Mouse (Mus musculus): Measurements from ENCODE around the gene Ass1. TPM values are rescaled to one million over a fixed set of nuclear protein-coding genes. Genes with fewer than 3 reads are reported as not detected.
"Not testable (repeated sequence)": the region's sequence is repeated elsewhere in the genome, so short reads cannot be mapped to it uniquely, and the experiment has no call there.

Ass1 gene
- polyA plus RNA-seq, 1 experiment: 168 TPM

- Histone ChIP-seq H3K9ac (ENCODE audit: low read depth, poor library complexity, severe bottlenecking) (no peak overlapping the region), H3K4me1 (ENCODE audit: control insufficient read depth, insufficient read depth, low read length) (no peaks in the 10 kb centered on the region), H3K36me3 (ENCODE audit: control insufficient read depth, insufficient read depth, low read length, poor library complexity, severe bottlenecking) (no peaks in the 10 kb centered on the region), H3K27ac (ENCODE audit: insufficient read depth, low read length) (no peak overlapping the region), H3K9me3 (replicated peaks; ENCODE audit: control insufficient read depth, insufficient read depth, low read length, poor library complexity, severe bottlenecking) (no peaks in the 10 kb centered on the region), H3K4me3 (ENCODE audit: low read depth, low read length) (no peak overlapping the region), H3K27me3 (ENCODE audit: control insufficient read depth, insufficient read depth, low read length, poor library complexity, severe bottlenecking) (no peaks in the 10 kb centered on the region)
- TF ChIP-seq POLR2A (IDR thresholded peaks at IDR 0.05; ENCODE audit: insufficient read depth, low read length) (no peak), EP300 (IDR thresholded peaks at IDR 0.05; ENCODE audit: insufficient read depth, low read depth, low read length) (no peak), CTCF (IDR thresholded peaks at IDR 0.05; ENCODE audit: low read depth, low read length) (no peak)
These were observed 67.0 kb downstream of the Ass1 start for GRCm38 (mm10) chr2:31537054-31537453.

GRCm38 (mm10) chr2:31538745-31539144 lies 68.7 kb downstream of the Ass1 start:
- TF ChIP-seq CTCF (IDR thresholded peaks at IDR 0.05; ENCODE audit: low read depth, low read length): no peak
- no peak for TF ChIP-seq EP300 (IDR thresholded peaks at IDR 0.05; ENCODE audit: insufficient read depth, low read depth, low read length)
- TF ChIP-seq POLR2A (IDR thresholded peaks at IDR 0.05; ENCODE audit: insufficient read depth, low read length): no peak
- no peaks in the 10 kb centered on the region for H3K4me1 ChIP-seq (ENCODE audit: control insufficient read depth, insufficient read depth, low read length)

GRCm38 (mm10) chr2:31541581-31541980 lies 71.6 kb downstream of the Ass1 start:
- TF ChIP-seq EP300 (IDR thresholded peaks at IDR 0.05; ENCODE audit: insufficient read depth, low read depth, low read length) (no peak), POLR2A (IDR thresholded peaks at IDR 0.05; ENCODE audit: insufficient read depth, low read length) (no peak), CTCF (IDR thresholded peaks at IDR 0.05; ENCODE audit: low read depth, low read length) (no peak)
- H3K9me3 ChIP-seq (replicated peaks; ENCODE audit: control insufficient read depth, insufficient read depth, low read length, poor library complexity, severe bottlenecking): no peaks in the 10 kb centered on the region
- H3K9ac ChIP-seq (ENCODE audit: low read depth, poor library complexity, severe bottlenecking): no peak overlapping the region
- H3K4me3 ChIP-seq (ENCODE audit: low read depth, low read length): no peak overlapping the region
- H3K27me3 ChIP-seq (ENCODE audit: control insufficient read depth, insufficient read depth, low read length, poor library complexity, severe bottlenecking): no peaks in the 10 kb centered on the region
- no peak overlapping the region for H3K27ac ChIP-seq (ENCODE audit: insufficient read depth, low read length)
- peaks cover 4% of the 10 kb centered on the region for H3K4me1 ChIP-seq (ENCODE audit: control insufficient read depth, insufficient read depth, low read length)
- H3K36me3 ChIP-seq (ENCODE audit: control insufficient read depth, insufficient read depth, low read length, poor library complexity, severe bottlenecking): no peaks in the 10 kb centered on the region

More at GRCm38 (mm10) chr2:31538745-31539144, 68.7 kb downstream of the Ass1 start:
- Histone ChIP-seq H3K27me3 (ENCODE audit: control insufficient read depth, insufficient read depth, low read length, poor library complexity, severe bottlenecking) (no peaks in the 10 kb centered on the region), H3K36me3 (ENCODE audit: control insufficient read depth, insufficient read depth, low read length, poor library complexity, severe bottlenecking) (no peaks in the 10 kb centered on the region), H3K9ac (ENCODE audit: low read depth, poor library complexity, severe bottlenecking) (no peak overlapping the region), H3K27ac (ENCODE audit: insufficient read depth, low read length) (no peak overlapping the region), H3K4me3 (ENCODE audit: low read depth, low read length) (no peak overlapping the region), H3K9me3 (replicated peaks; ENCODE audit: control insufficient read depth, insufficient read depth, low read length, poor library complexity, severe bottlenecking) (no peaks in the 10 kb centered on the region)

GRCm38 (mm10) chr2:31547726-31548125 lies 77.7 kb downstream of the Ass1 start:
- no peak overlapping the region for H3K4me3 ChIP-seq (ENCODE audit: low read depth, low read length)
- no peak overlapping the region for H3K27ac ChIP-seq (ENCODE audit: insufficient read depth, low read length)
- no peak overlapping the region for H3K9ac ChIP-seq (ENCODE audit: low read depth, poor library complexity, severe bottlenecking)
- H3K36me3 ChIP-seq (ENCODE audit: control insufficient read depth, insufficient read depth, low read length, poor library complexity, severe bottlenecking): no peaks in the 10 kb centered on the region
- peaks cover 4% of the 10 kb centered on the region for H3K4me1 ChIP-seq (ENCODE audit: control insufficient read depth, insufficient read depth, low read length)
- H3K9me3 ChIP-seq (replicated peaks; ENCODE audit: control insufficient read depth, insufficient read depth, low read length, poor library complexity, severe bottlenecking): no peaks in the 10 kb centered on the region
- TF ChIP-seq POLR2A (IDR thresholded peaks at IDR 0.05; ENCODE audit: insufficient read depth, low read length) (no peak), CTCF (IDR thresholded peaks at IDR 0.05; ENCODE audit: low read depth, low read length) (no peak), EP300 (IDR thresholded peaks at IDR 0.05; ENCODE audit: insufficient read depth, low read depth, low read length) (no peak)
- no peaks in the 10 kb centered on the region for H3K27me3 ChIP-seq (ENCODE audit: control insufficient read depth, insufficient read depth, low read length, poor library complexity, severe bottlenecking)

- Histone ChIP-seq H3K9ac (ENCODE audit: low read depth, poor library complexity, severe bottlenecking) (no peak overlapping the region), H3K27me3 (ENCODE audit: control insufficient read depth, insufficient read depth, low read length, poor library complexity, severe bottlenecking) (no peaks in the 10 kb centered on the region), H3K36me3 (ENCODE audit: control insufficient read depth, insufficient read depth, low read length, poor library complexity, severe bottlenecking) (no peaks in the 10 kb centered on the region), H3K27ac (ENCODE audit: insufficient read depth, low read length) (no peak overlapping the region), H3K4me3 (ENCODE audit: low read depth, low read length) (peak overlapping the region; percentile 34), H3K4me1 (ENCODE audit: control insufficient read depth, insufficient read depth, low read length) (peaks cover 1% of the 10 kb centered on the region), H3K9me3 (replicated peaks; ENCODE audit: control insufficient read depth, insufficient read depth, low read length, poor library complexity, severe bottlenecking) (no peaks in the 10 kb centered on the region)
- TF ChIP-seq POLR2A (IDR thresholded peaks at IDR 0.05; ENCODE audit: insufficient read depth, low read length): no peak
- no peak for TF ChIP-seq CTCF (IDR thresholded peaks at IDR 0.05; ENCODE audit: low read depth, low read length)
- TF ChIP-seq EP300 (IDR thresholded peaks at IDR 0.05; ENCODE audit: insufficient read depth, low read depth, low read length): no peak
These were observed 80.5 kb downstream of the Ass1 start for GRCm38 (mm10) chr2:31550503-31550902.

GRCm38 (mm10) chr2:31551351-31551750 lies 81.3 kb downstream of the Ass1 start:
- H3K27me3 ChIP-seq (ENCODE audit: control insufficient read depth, insufficient read depth, low read length, poor library complexity, severe bottlenecking); H3K9ac ChIP-seq (ENCODE audit: low read depth, poor library complexity, severe bottlenecking); H3K4me3 ChIP-seq (ENCODE audit: low read depth, low read length); H3K9me3 ChIP-seq (replicated peaks; ENCODE audit: control insufficient read depth, insufficient read depth, low read length, poor library complexity, severe bottlenecking); H3K27ac ChIP-seq (ENCODE audit: insufficient read depth, low read length); H3K36me3 ChIP-seq (ENCODE audit: control insufficient read depth, insufficient read depth, low read length, poor library complexity, severe bottlenecking); H3K4me1 ChIP-seq (ENCODE audit: control insufficient read depth, insufficient read depth, low read length): not testable (repeated sequence)

All from ES-Bruce4 (cell line).